Mouse (Mus musculus): ENCODE data around the gene Art1. TPM values are rescaled to one million over a fixed set of nuclear protein-coding genes. Genes with fewer than 3 reads are reported as not detected.

Gene Art1
- total and polyA plus RNA-seq, 3 experiments, result 0.20 to 0.67 (median 0.21) TPM

DNA sequence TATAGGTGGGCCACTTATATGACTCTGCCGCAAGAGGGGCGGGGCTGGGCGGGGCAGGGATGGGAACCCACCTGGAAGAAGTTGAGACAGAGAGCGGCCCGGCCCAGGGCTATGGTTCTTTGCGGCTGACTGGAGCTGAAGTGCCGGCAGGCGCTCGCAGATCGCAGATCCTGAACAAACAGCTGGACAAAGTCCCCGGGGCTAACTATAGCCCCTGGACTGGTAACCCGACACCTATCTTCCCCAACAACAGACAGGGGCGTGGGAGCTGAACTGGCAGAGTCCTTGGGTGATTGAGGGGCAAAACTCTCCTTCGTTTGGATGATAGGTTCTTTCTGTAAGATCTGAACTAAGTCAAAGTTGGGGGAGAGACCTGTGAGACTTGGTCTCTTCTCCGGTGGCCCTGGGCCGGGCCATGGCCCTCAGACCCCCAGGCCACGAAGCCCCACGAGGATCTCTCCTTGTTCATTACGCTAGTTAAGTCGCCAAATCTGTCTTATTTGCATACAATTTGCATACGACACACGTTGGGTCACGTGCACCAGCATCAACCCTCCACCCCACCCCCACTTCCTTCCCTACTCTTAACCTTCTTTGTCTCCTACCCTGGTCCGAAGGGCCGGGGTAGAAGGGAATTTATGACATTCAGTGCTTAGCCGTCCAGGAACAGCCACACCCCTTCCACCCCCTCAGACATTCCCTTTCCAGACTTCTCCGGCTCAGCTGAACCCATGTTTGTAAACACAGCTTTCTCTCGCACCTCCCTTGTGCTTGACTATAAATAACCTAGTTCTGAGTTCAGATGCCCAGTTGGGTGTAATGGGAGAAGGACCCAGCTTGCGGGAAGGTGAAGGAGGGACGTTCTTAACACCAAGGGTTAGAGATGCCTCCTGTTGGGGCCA, 1.5 kb upstream of the Art1 start (continued):
- TF ChIP-seq ZKSCAN1 (IDR thresholded peaks at IDR 0.05; ENCODE audit: borderline replicate concordance, low read depth, low read length) (no peak), GABPA (IDR thresholded peaks at IDR 0.05; ENCODE audit: insufficient replicate concordance, low read depth, low read length) (no peak), JUN (IDR thresholded peaks at IDR 0.05; ENCODE audit: insufficient read depth, low read depth, low read length) (no peak), CTCF (conservative IDR thresholded peaks at IDR 0.05 in 1 of 2, IDR thresholded peaks at IDR 0.05 in 1 of 2; ENCODE audit: low read depth in 2 of 2, low read length in 2 of 2) (no peak), USF2 (conservative IDR thresholded peaks at IDR 0.05; ENCODE audit: low read depth, low read length) (peak; percentile 41; the same call in 1 of the 2 replicates), KAT2A (IDR thresholded peaks at IDR 0.05; ENCODE audit: insufficient replicate concordance, low read length) (no peak), BHLHE40 (IDR thresholded peaks at IDR 0.05; ENCODE audit: low read depth, low read length) (peak; percentile 97), HCFC1 (IDR thresholded peaks at IDR 0.05; ENCODE audit: low read depth, low read length) (no peak), SIN3A (IDR thresholded peaks at IDR 0.05; ENCODE audit: low read length) (no peak)

DNA sequence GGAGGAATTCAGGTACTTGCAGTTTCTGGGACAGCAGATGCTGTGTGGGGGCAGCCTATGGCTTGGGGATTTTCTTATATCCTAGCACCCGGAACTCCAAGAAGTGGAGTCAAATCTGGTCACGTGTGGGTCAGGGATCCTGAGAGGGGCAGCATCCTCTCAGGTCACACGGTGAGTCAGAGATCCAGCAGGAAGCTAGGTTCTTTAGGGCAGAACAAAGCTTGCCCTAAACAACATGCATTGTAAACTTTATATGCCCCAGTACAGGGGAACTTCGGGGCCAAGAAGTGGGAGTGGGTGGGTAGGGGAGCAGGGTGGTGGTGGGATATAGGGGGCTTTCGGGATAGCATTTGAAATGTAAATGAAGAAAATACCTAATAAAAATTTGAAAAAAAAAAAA, 675 bp upstream of the Art1 start:
- H3K4me1 ChIP-seq (ENCODE audit: control insufficient read depth in 1 of 2, insufficient read depth in 2 of 2), result peaks cover 0 to 25% of the 10 kb centered on the region in 2 experiments; a peak in 3 of 4 replicates
- no peak overlapping the region for H3K9ac ChIP-seq (ENCODE audit: insufficient read depth, low read depth)
- H3K36me3 ChIP-seq (replicated peaks in 1 of 2; ENCODE audit: control insufficient read depth in 1 of 2, insufficient read depth in 1 of 2, low read length in 1 of 2), result peaks cover 0 to 34% of the 10 kb centered on the region in 2 experiments
- H3K27ac ChIP-seq (ENCODE audit: insufficient read depth, low read depth), result no peak overlapping the region
- dilution Hi-C loops (cut with MboI; ENCODE audit: extremely low pct_ligation_motif_present, extremely low pct_unique_long_range_greater_than_20kb, low sequenced_read_pairs), result no loop called here
- H3K79me2 ChIP-seq (replicated peaks; ENCODE audit: control insufficient read depth, extremely low read depth, insufficient read depth, poor library complexity, severe bottlenecking), result no peaks in the 10 kb centered on the region
- no peak for DNase-seq (ENCODE audit: extremely low read depth)
- no peak for TF ChIP-seq MYC (IDR thresholded peaks at IDR 0.05; ENCODE audit: low read depth, low read length)
- TF ChIP-seq NRF1 (IDR thresholded peaks at IDR 0.05; ENCODE audit: low read depth, low read length), result no peak
- TF ChIP-seq ZNF384 (IDR thresholded peaks at IDR 0.05; ENCODE audit: low read depth, low read length), result no peak
- TF ChIP-seq ETS1 (conservative IDR thresholded peaks at IDR 0.05; ENCODE audit: low read depth, low read length), result no peak
- no peaks in the 10 kb centered on the region for H3K27me3 ChIP-seq (replicated peaks)
- in situ Hi-C loops (cut with MboI; ENCODE audit: low pct_ligation_motif_present, low pct_unique_long_range_greater_than_20kb, low sequenced_read_pairs), result no loop called here
- H3K4me3 ChIP-seq (replicated peaks in 1 of 3; ENCODE audit: low read depth in 2 of 3, low read length in 2 of 3, poor library complexity in 1 of 3), result no peak overlapping the region
- H3K4me2 ChIP-seq (ENCODE audit: insufficient read depth, low read depth, poor library complexity, severe bottlenecking), result no peak overlapping the region
- H3K9me3 ChIP-seq (replicated peaks; ENCODE audit: low read length), result no peaks in the 10 kb centered on the region

DNA sequence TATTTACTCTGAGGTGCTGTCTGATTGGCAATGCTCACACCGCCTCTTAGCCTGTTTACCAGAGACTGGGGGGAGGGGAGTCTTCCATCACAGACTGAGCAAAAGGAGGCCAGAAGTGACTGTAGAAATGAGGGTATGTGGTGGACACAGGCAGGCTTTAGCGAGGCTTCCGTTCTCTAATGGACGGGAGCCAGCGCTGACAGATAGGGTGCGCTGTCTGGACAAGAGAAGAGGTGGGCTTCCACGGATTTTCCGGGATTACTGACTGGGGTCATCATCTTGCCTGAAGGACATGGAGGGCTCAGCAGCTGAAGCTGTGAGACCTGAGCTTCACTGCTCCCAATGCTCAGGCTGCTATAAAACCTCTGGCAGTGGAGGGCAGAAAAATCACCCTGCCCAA, 698 bp downstream of the Art1 start:
- TF ChIP-seq ZKSCAN1 (IDR thresholded peaks at IDR 0.05; ENCODE audit: borderline replicate concordance, low read depth, low read length) (no peak), JUND (conservative IDR thresholded peaks at IDR 0.05; ENCODE audit: low read depth, low read length) (no peak), MAX (IDR thresholded peaks at IDR 0.05; ENCODE audit: low read length) (no peak)
- DNase-seq (ENCODE audit: extremely low read depth), result peak; percentile 40
- H3K36me3 ChIP-seq (replicated peaks in 1 of 2; ENCODE audit: control insufficient read depth in 1 of 2, insufficient read depth in 1 of 2, low read length in 1 of 2), result peaks cover 0 to 22% of the 10 kb centered on the region in 2 experiments
- dilution Hi-C loops (cut with MboI; ENCODE audit: extremely low pct_ligation_motif_present, extremely low pct_unique_long_range_greater_than_20kb, low sequenced_read_pairs), result no loop called here
- no peak overlapping the region for H3K9ac ChIP-seq (ENCODE audit: insufficient read depth, low read depth)
- H3K9me3 ChIP-seq (replicated peaks; ENCODE audit: low read length), result no peaks in the 10 kb centered on the region
- H3K79me2 ChIP-seq (replicated peaks; ENCODE audit: control insufficient read depth, extremely low read depth, insufficient read depth, poor library complexity, severe bottlenecking), result no peaks in the 10 kb centered on the region
- H3K27ac ChIP-seq (ENCODE audit: insufficient read depth, low read depth), result no peak overlapping the region
- in situ Hi-C loops (cut with MboI; ENCODE audit: low pct_ligation_motif_present, low pct_unique_long_range_greater_than_20kb, low sequenced_read_pairs), result no loop called here
- no peaks in the 10 kb centered on the region for H3K27me3 ChIP-seq (replicated peaks)
- no peak overlapping the region for H3K4me2 ChIP-seq (ENCODE audit: insufficient read depth, low read depth, poor library complexity, severe bottlenecking)
- peaks cover 0 to 25% of the 10 kb centered on the region in 2 experiments; a peak in 3 of 4 replicates for H3K4me1 ChIP-seq (ENCODE audit: control insufficient read depth in 1 of 2, insufficient read depth in 2 of 2)
- peak overlapping the region; percentile 35 to 55 (median 44) for H3K4me3 ChIP-seq (replicated peaks in 1 of 3; ENCODE audit: low read depth in 2 of 3, low read length in 2 of 3, poor library complexity in 1 of 3)
